Mouse (Mus musculus): ENCODE measurements at regions not wholly inside any gene's neighbourhood (a gene's known extent, or its start where the extent isn't known, plus 50 kb on each side); places are given as distances from the start of the nearest gene placed in this dataset.

- Histone ChIP-seq H3K4me3 (replicated peaks) (no peak overlapping the region), H3K36me3 (replicated peaks) (no peaks in the 10 kb centered on the region), H3K27ac (no peak overlapping the region), H3K9me3 (no peaks in the 10 kb centered on the region), H3K4me2 (no peak overlapping the region), H3K9ac (no peak overlapping the region), H3K4me1 (no peaks in the 10 kb centered on the region), H3K27me3 (peaks cover 12% of the 10 kb centered on the region; the same call in 1 of the 2 replicates)
- no peak for ATAC-seq (ENCODE audit: low FRiP score)
- WGBS = 88% methylated on average over 3 of the region's 3 CpGs
Measured at GRCm38 (mm10) chr2:74217437-74217836, 306.3 kb upstream of the Atp5g3 start.

- no peak overlapping the region for H3K4me3 ChIP-seq (replicated peaks)
- H3K4me2 ChIP-seq = peak overlapping the region; percentile 33
- H3K9me3 ChIP-seq = no peaks in the 10 kb centered on the region
- 10% methylated on average over 9 of the region's 9 CpGs for WGBS
- no peak overlapping the region for H3K9ac ChIP-seq
- peak overlapping the region; percentile 42 for H3K27ac ChIP-seq
- H3K27me3 ChIP-seq = no peaks in the 10 kb centered on the region
- ATAC-seq (ENCODE audit: low FRiP score) = peak; percentile 67
- peaks cover 31% of the 10 kb centered on the region for H3K4me1 ChIP-seq
- no peaks in the 10 kb centered on the region for H3K36me3 ChIP-seq (replicated peaks)
Measured at GRCm38 (mm10) chr2:74210210-74210609, 299.1 kb upstream of the Atp5g3 start.

GRCm38 (mm10) chr2:74209421-74209917 lies 298.3 kb upstream of the Atp5g3 start:
- Histone ChIP-seq H3K4me3 (replicated peaks) (no peak overlapping the region), H3K27ac (peak overlapping the region; percentile 42; the same call in 1 of the 2 replicates), H3K9me3 (no peaks in the 10 kb centered on the region), H3K27me3 (no peaks in the 10 kb centered on the region), H3K4me2 (peak overlapping the region; percentile 33; the same call in 1 of the 2 replicates), H3K9ac (no peak overlapping the region), H3K36me3 (replicated peaks) (no peaks in the 10 kb centered on the region), H3K4me1 (peaks cover 31% of the 10 kb centered on the region)
- WGBS = 21% methylated on average over 3 of the region's 3 CpGs
- ATAC-seq (ENCODE audit: low FRiP score) = no peak

GRCm38 (mm10) chr2:74207440-74207839 lies 296.3 kb upstream of the Atp5g3 start:
- WGBS = 30% methylated on average over 10 of the region's 10 CpGs
- peak; percentile 51; the same call in 1 of the 2 replicates for ATAC-seq (ENCODE audit: low FRiP score)
- peaks cover 39% of the 10 kb centered on the region for H3K4me1 ChIP-seq

GRCm38 (mm10) chr2:74202776-74203175 lies 291.6 kb upstream of the Atp5g3 start:
- Histone ChIP-seq H3K9ac (no peak overlapping the region), H3K27me3 (0 out of 2 replicates have a peak, but pooled peaks cover 3% of the 10 kb centered on the region), H3K4me3 (replicated peaks) (no peak overlapping the region), H3K4me1 (peaks cover 33% of the 10 kb centered on the region), H3K4me2 (no peak overlapping the region), H3K27ac (0 out of 2 replicates have a peak overlapping the region, but pooled peaks have one; percentile 2), H3K36me3 (replicated peaks) (no peaks in the 10 kb centered on the region), H3K9me3 (no peaks in the 10 kb centered on the region)
- 46% methylated on average over 3 of the region's 3 CpGs for WGBS
- ATAC-seq (ENCODE audit: low FRiP score) = peak; percentile 23; the same call in 1 of the 2 replicates

More at GRCm38 (mm10) chr2:74207440-74207839, 296.3 kb upstream of the Atp5g3 start:
- Histone ChIP-seq H3K27me3 (no peaks in the 10 kb centered on the region), H3K9ac (no peak overlapping the region), H3K9me3 (no peaks in the 10 kb centered on the region), H3K27ac (peak overlapping the region; percentile 31; the same call in 1 of the 2 replicates), H3K36me3 (replicated peaks) (no peaks in the 10 kb centered on the region), H3K4me3 (replicated peaks) (no peak overlapping the region), H3K4me2 (no peak overlapping the region)

- H3K4me2 ChIP-seq = no peak overlapping the region; the same call in 1 of the 2 replicates
- peak; percentile 88 for ATAC-seq (ENCODE audit: low FRiP score)
- H3K9ac ChIP-seq = no peak overlapping the region
- peaks cover 24% of the 10 kb centered on the region for H3K4me1 ChIP-seq
- no peaks in the 10 kb centered on the region for H3K9me3 ChIP-seq
- no peaks in the 10 kb centered on the region for H3K36me3 ChIP-seq (replicated peaks)
- H3K4me3 ChIP-seq (replicated peaks) = no peak overlapping the region
- H3K27me3 ChIP-seq = 0 out of 2 replicates have a peak, but pooled peaks cover 3% of the 10 kb centered on the region
- H3K27ac ChIP-seq = no peak overlapping the region
- WGBS = 32% methylated on average over 11 of the region's 11 CpGs
Measured at GRCm38 (mm10) chr2:74201608-74202323, 290.6 kb upstream of the Atp5g3 start.

- Histone ChIP-seq H3K9ac (no peak overlapping the region), H3K4me1 (peaks cover 24% of the 10 kb centered on the region), H3K4me2 (no peak overlapping the region), H3K9me3 (no peaks in the 10 kb centered on the region), H3K27ac (no peak overlapping the region), H3K36me3 (replicated peaks) (no peaks in the 10 kb centered on the region), H3K4me3 (replicated peaks) (no peak overlapping the region), H3K27me3 (0 out of 2 replicates have a peak, but pooled peaks cover 3% of the 10 kb centered on the region)
- no peak for ATAC-seq (ENCODE audit: low FRiP score)
- WGBS = 67% methylated on average over 12 of the region's 12 CpGs
Measured at GRCm38 (mm10) chr2:74199550-74199949, 288.4 kb upstream of the Atp5g3 start.

GRCm38 (mm10) chr2:74187963-74188790 lies 277.1 kb upstream of the Atp5g3 start:
- 28% methylated on average over 8 of the region's 8 CpGs for WGBS
- Histone ChIP-seq H3K4me3 (replicated peaks) (no peak overlapping the region), H3K27me3 (no peaks in the 10 kb centered on the region), H3K4me2 (no peak overlapping the region), H3K4me1 (peaks cover 10% of the 10 kb centered on the region), H3K9me3 (no peaks in the 10 kb centered on the region), H3K27ac (no peak overlapping the region), H3K36me3 (replicated peaks) (no peaks in the 10 kb centered on the region), H3K9ac (no peak overlapping the region)
- ATAC-seq (ENCODE audit: low FRiP score) = no peak

- no peak for ATAC-seq (ENCODE audit: low FRiP score)
- H3K27ac ChIP-seq = no peak overlapping the region
- WGBS = 100% methylated on average over 1 of the region's 1 CpGs
Measured at GRCm38 (mm10) chr2:74178106-74178505, 267.0 kb upstream of the Atp5g3 start.

GRCm38 (mm10) chr2:74168776-74169570 lies 257.8 kb upstream of the Atp5g3 start:
- H3K36me3 ChIP-seq (replicated peaks) = no peaks in the 10 kb centered on the region
- 0 out of 2 replicates have a peak overlapping the region, but pooled peaks have one; percentile 1 for H3K4me2 ChIP-seq
- H3K27me3 ChIP-seq = peaks cover 11% of the 10 kb centered on the region; the same call in 1 of the 2 replicates
- ATAC-seq (ENCODE audit: low FRiP score) = peak; percentile 95
- 42% methylated on average over 16 of the region's 16 CpGs for WGBS
- no peaks in the 10 kb centered on the region for H3K9me3 ChIP-seq
- H3K27ac ChIP-seq = peak overlapping the region; percentile 36; the same call in 1 of the 2 replicates
- no peak overlapping the region for H3K4me3 ChIP-seq (replicated peaks)
- no peak overlapping the region for H3K9ac ChIP-seq
- H3K4me1 ChIP-seq = peaks cover 17% of the 10 kb centered on the region

More at GRCm38 (mm10) chr2:74178106-74178505, 267.0 kb upstream of the Atp5g3 start:
- H3K27me3 ChIP-seq = no peaks in the 10 kb centered on the region
- no peaks in the 10 kb centered on the region for H3K4me1 ChIP-seq
- H3K9me3 ChIP-seq = no peaks in the 10 kb centered on the region
- no peaks in the 10 kb centered on the region for H3K36me3 ChIP-seq (replicated peaks)
- H3K4me3 ChIP-seq (replicated peaks) = no peak overlapping the region
- no peak overlapping the region for H3K4me2 ChIP-seq
- no peak overlapping the region for H3K9ac ChIP-seq

- Histone ChIP-seq H3K4me2 (no peak overlapping the region), H3K9me3 (no peaks in the 10 kb centered on the region), H3K36me3 (replicated peaks) (no peaks in the 10 kb centered on the region), H3K27ac (0 out of 2 replicates have a peak overlapping the region, but pooled peaks have one; percentile 14), H3K27me3 (peaks cover 13% of the 10 kb centered on the region; the same call in 1 of the 2 replicates), H3K4me1 (peaks cover 17% of the 10 kb centered on the region), H3K4me3 (replicated peaks) (no peak overlapping the region), H3K9ac (no peak overlapping the region)
- peak; percentile 42; the same call in 1 of the 2 replicates for ATAC-seq (ENCODE audit: low FRiP score)
- WGBS = 85% methylated on average over 17 of the region's 17 CpGs
Measured at GRCm38 (mm10) chr2:74168307-74168706, 257.2 kb upstream of the Atp5g3 start.
